Mouse (Mus musculus) testis, adult 10 weeks (tissue): ENCODE results near the gene Rph3al. TPM values are rescaled to one million over a fixed set of nuclear protein-coding genes. Genes with fewer than 3 reads are reported as not detected.

Experiments
- polyA plus RNA-seq: library from polyadenylated mRNA; stranded (reverse); fragments of 350-450 nt; fragmentation: Illumina TruSeq; extraction: RNeasy Lipid Tissue Mini Kit (QIAGEN cat#74804); gene quantifications from one replicate; pipeline ENCODE4 v1.2.3, GENCODE M21; 2014; ENCODE audit warnings: low read depth, low replicate concordance

Gene Rph3al
- 0.39 TPM for polyA plus RNA-seq

DNA sequence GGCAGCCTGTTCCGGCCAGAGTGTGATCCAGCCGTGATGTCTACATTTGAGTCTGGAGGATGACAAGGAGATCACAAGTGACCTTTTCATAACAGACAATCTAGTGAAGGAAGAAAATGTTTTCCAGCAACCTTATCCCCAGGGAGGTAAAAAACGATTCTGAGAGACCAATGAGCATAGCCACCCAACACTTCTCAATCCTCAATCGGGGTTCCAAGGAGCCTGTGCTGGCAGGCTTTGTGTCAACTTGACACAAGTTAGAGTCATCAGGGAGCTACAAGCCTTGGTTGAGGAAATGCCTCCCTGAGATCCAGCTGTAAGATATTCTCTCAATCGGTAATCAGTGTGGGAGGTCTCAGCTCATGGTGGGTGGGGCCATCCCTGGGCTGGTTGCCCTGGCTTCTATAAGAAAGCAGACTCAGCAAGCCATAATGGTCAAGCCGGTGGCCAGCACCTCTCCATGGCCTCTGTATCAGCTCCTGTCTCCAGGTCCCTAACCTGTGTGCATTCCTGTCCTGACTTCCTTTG, at the start of gene Rph3al:
Gene Rph3al (minus strand): TSS at position 51 of the 528 bp plus-strand sequence.

DNA sequence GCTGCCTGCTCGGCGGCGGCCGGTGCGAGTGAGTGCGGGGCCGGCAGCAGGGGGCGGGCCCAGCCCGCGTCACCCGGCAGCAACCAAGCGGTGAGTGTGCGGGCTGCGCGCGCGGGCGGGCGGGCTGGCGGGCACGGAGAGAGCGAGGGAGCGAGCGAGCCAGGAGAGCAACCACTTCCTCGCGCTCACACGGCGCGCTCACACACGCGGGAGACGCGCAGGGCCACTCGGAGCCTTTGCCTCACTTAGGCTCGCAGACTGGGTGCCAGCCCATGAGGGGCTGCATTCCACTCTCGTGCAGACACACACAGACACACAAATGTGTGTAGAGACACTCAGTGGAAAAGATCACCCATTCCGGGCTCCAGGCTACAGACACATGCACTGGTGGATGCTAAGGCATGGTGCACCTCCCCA, 142.2 kb downstream of the Rph3al start, which contains the start of gene Doc2b:
Gene Doc2b (minus strand): TSS at position 21 of the 417 bp plus-strand sequence.

Other genes starting within 250 kb of the Rph3al start
- 1,124 TPM for gene Ywhae, start 205.6 kb downstream of the Rph3al start, polyA plus RNA-seq
- gene Doc2b, start 142.4 kb downstream of the Rph3al start, polyA plus RNA-seq = 0.74 TPM
- 141 TPM for gene 1700016K19Rik, start 61.5 kb upstream of the Rph3al start, polyA plus RNA-seq
- 0.98 TPM for gene Rflnb, start 89.4 kb upstream of the Rph3al start, polyA plus RNA-seq
- 17.0 TPM for gene Vps53, start 241.2 kb upstream of the Rph3al start, polyA plus RNA-seq
- 2.3 TPM for gene Fam57a, start 241.2 kb upstream of the Rph3al start, polyA plus RNA-seq